Mouse (Mus musculus): ENCODE results near the gene Pex5. TPM values are rescaled to one million over a fixed set of nuclear protein-coding genes. Genes with fewer than 3 reads are reported as not detected.
"Not testable (repeated sequence)": the region's sequence is repeated elsewhere in the genome, so short reads cannot be mapped to it uniquely, and the experiment has no call there.

Pex5 gene
- polyA plus RNA-seq, 1 experiment from 2014 or later, result 28.5 TPM

DNA sequence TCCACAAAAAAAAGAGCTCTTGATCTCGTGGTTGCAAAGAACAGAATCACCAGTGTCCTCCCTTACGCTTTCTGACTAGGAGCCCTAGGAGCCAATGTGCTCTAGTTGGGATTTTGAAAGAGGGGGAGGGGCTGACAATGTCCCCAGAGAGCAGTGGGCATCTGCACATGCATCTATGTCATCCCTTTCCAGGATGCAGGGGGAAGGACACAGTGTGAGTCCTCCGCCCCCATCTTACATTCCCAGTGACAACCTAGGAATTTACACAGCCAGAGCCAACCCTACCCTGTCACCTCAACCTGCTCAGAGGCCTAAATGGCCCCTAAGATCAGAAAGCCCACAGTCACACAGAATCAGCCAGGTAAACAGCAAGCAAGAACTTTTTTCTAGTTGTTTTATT is 15.5 kb upstream of the Pex5 start:
- H3K27ac ChIP-seq (ENCODE audit: low read length), result no peak overlapping the region
- 70% methylated on average over 3 of the region's 3 CpGs for WGBS
- TF ChIP-seq CTCF (IDR thresholded peaks at IDR 0.05) (no peak), EP300 (IDR thresholded peaks at IDR 0.05) (no peak)
- H3K27me3 ChIP-seq (replicated peaks; ENCODE audit: insufficient read depth, low read length), result no peaks in the 10 kb centered on the region
- DNase-seq (ENCODE audit: low spot score) (no peak), ATAC-seq (no peak)
- no peaks in the 10 kb centered on the region for H3K9me3 ChIP-seq (ENCODE audit: low read length)
- H3K9ac ChIP-seq (replicated peaks; ENCODE audit: low read depth), result no peak overlapping the region
- no peak overlapping the region for H3K4me2 ChIP-seq (replicated peaks; ENCODE audit: low read depth, low read length)
- no peaks in the 10 kb centered on the region for H3K36me3 ChIP-seq (ENCODE audit: insufficient read depth, low read length)
- H3K4me3 ChIP-seq (ENCODE audit: low read depth, low read length), result no peak overlapping the region
- H3K4me1 ChIP-seq (ENCODE audit: insufficient read depth, low read depth, low read length), result no peaks in the 10 kb centered on the region

DNA sequence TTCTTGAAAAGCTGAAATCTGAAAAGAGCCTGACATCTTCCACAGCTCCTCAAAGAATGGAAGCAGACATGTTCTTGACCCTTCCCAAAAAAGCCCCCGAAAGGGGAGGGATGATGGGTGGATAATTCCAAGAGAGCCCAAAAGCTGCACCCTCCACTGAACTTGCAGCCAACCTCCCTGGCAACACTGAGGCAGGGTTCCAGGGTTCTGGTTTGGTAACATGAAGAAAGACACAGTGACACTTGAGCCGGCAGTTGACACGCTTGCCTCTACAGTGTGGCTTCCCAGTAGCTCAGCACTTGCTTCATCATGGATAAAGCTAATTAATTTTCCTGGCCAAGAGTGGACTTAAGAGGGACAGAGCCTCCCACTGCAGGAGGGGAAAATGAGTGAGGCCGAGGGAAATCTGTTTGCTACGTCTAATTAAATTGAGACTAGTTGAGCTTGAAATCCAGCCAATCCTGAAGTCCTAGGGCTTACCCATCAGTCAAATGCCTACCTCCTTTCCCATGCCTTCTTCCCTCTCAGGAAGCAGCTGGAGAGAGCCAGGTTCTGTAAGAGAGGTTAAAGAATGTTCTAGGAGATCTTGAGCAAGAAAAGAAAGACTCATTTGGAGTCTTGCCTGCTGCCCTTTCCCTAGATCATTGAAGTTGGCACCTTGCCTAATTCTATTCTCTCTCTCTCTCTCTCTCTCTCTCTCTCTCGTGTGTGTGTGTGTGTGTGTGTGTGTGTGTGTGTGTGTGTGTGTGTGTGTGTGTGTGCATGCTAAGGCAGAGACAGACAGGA is 13.1 kb upstream of the Pex5 start:
- Histone ChIP-seq H3K36me3 (ENCODE audit: insufficient read depth, low read length) (no peaks in the 10 kb centered on the region), H3K4me2 (replicated peaks; ENCODE audit: low read depth, low read length) (no peak overlapping the region), H3K4me1 (ENCODE audit: insufficient read depth, low read depth, low read length) (no peaks in the 10 kb centered on the region), H3K27ac (ENCODE audit: low read length) (no peak overlapping the region), H3K9ac (replicated peaks; ENCODE audit: low read depth) (no peak overlapping the region), H3K27me3 (replicated peaks; ENCODE audit: insufficient read depth, low read length) (no peaks in the 10 kb centered on the region), H3K4me3 (ENCODE audit: low read depth, low read length) (no peak overlapping the region), H3K9me3 (ENCODE audit: low read length) (no peaks in the 10 kb centered on the region)
- 50% methylated on average over 5 of the region's 6 CpGs for WGBS
- no peak for TF ChIP-seq CTCF (IDR thresholded peaks at IDR 0.05)
- TF ChIP-seq EP300 (IDR thresholded peaks at IDR 0.05), result no peak
- DNase-seq (ENCODE audit: low spot score) (peak; percentile 64), ATAC-seq (peak; percentile 55)

DNA sequence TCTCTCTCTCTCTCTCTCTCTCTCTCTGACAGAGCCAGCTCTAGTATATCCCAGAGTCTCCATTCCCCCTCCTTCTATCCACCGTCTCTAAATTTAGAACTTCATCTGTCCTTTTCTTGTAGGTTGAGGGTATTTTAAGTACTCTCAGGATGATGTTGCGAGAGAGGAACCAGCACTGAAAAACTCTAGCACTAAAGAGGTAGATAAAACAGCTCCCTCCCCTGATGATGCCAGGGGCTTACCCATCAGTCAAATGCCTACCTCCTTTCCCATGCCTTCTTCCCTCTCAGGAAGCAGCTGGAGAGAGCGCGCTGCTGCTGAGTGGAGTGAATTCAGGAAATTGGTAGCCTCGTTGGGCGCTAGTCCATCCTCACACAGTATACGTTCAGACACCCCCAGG is 12.4 kb upstream of the Pex5 start:
- WGBS, result 65% methylated on average over 7 of the region's 7 CpGs
- H3K27me3 ChIP-seq (replicated peaks; ENCODE audit: insufficient read depth, low read length), result no peaks in the 10 kb centered on the region
- no peaks in the 10 kb centered on the region for H3K9me3 ChIP-seq (ENCODE audit: low read length)
- DNase-seq (ENCODE audit: low spot score), result no peak
- H3K36me3 ChIP-seq (ENCODE audit: insufficient read depth, low read length), result no peaks in the 10 kb centered on the region
- TF ChIP-seq EP300 (IDR thresholded peaks at IDR 0.05) (no peak), CTCF (IDR thresholded peaks at IDR 0.05) (no peak)
- ATAC-seq, result no peak
- no peak overlapping the region for H3K4me2 ChIP-seq (replicated peaks; ENCODE audit: low read depth, low read length)
- no peaks in the 10 kb centered on the region for H3K4me1 ChIP-seq (ENCODE audit: insufficient read depth, low read depth, low read length)
- no peak overlapping the region for H3K27ac ChIP-seq (ENCODE audit: low read length)
- H3K4me3 ChIP-seq (ENCODE audit: low read depth, low read length), result no peak overlapping the region
- H3K9ac ChIP-seq (replicated peaks; ENCODE audit: low read depth), result no peak overlapping the region

DNA sequence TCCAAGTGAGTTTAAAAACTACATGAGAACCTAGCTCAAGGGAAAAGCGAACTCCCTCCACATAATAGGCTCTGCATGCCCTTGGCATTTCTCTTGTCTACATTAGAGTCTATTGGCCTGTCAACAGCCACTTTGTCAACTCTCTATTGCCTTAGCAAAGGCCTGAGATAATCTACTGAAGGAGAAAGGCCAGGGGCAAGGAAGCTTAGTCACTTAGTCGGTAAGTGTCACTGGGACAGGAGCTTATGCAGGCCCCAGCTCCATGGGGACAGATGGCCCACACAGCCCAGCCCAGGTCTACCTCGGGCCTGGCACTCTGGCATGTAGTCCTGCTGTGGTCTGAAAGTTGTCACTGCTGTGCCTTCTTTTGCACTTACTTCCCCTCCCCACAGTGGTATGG is 11.7 kb upstream of the Pex5 start:
- no peak for DNase-seq (ENCODE audit: low spot score)

DNA sequence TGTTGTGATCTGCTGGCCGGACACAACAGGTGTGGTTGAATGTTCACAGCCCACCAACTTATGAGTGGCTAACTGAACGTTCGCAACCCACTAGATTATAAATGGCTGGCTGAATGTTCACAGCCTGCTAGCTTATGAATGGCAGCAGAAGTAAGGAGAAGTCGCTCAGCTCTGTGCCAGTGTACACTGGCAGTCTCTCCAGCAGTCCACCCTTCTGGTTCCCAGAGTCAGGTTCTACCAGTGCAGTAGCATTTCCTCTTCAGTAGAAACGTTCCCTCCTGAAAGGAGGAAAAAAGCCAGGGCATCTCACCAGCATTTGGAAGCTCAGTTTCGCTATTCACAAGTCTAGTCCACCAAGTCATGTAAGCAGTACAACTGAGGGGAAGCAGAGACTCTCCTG is 10.7 kb upstream of the Pex5 start:
- no peak for TF ChIP-seq EP300 (IDR thresholded peaks at IDR 0.05)
- no peak for TF ChIP-seq CTCF (IDR thresholded peaks at IDR 0.05)
- H3K9ac ChIP-seq (replicated peaks; ENCODE audit: low read depth), result no peak overlapping the region
- H3K27me3 ChIP-seq (replicated peaks; ENCODE audit: insufficient read depth, low read length), result no peaks in the 10 kb centered on the region
- no peak overlapping the region for H3K4me2 ChIP-seq (replicated peaks; ENCODE audit: low read depth, low read length)
- no peak for ATAC-seq
- no peak overlapping the region for H3K27ac ChIP-seq (ENCODE audit: low read length)
- 68% methylated on average over 6 of the region's 6 CpGs for WGBS
- H3K4me1 ChIP-seq (ENCODE audit: insufficient read depth, low read depth, low read length), result no peaks in the 10 kb centered on the region
- H3K4me3 ChIP-seq (ENCODE audit: low read depth, low read length), result no peak overlapping the region
- DNase-seq (ENCODE audit: low spot score), result no peak
- no peaks in the 10 kb centered on the region for H3K9me3 ChIP-seq (ENCODE audit: low read length)
- H3K36me3 ChIP-seq (ENCODE audit: insufficient read depth, low read length), result no peaks in the 10 kb centered on the region

More for the DNA sequence above, 11.7 kb upstream of the Pex5 start:
- H3K9ac ChIP-seq (replicated peaks; ENCODE audit: low read depth), result no peak overlapping the region
- H3K4me2 ChIP-seq (replicated peaks; ENCODE audit: low read depth, low read length), result no peak overlapping the region
- no peak for ATAC-seq
- no peaks in the 10 kb centered on the region for H3K9me3 ChIP-seq (ENCODE audit: low read length)
- no peaks in the 10 kb centered on the region for H3K36me3 ChIP-seq (ENCODE audit: insufficient read depth, low read length)
- no peak overlapping the region for H3K27ac ChIP-seq (ENCODE audit: low read length)
- no peak overlapping the region for H3K4me3 ChIP-seq (ENCODE audit: low read depth, low read length)
- no peak for TF ChIP-seq EP300 (IDR thresholded peaks at IDR 0.05)
- TF ChIP-seq CTCF (IDR thresholded peaks at IDR 0.05), result no peak
- 43% methylated on average over 3 of the region's 3 CpGs for WGBS
- no peaks in the 10 kb centered on the region for H3K4me1 ChIP-seq (ENCODE audit: insufficient read depth, low read depth, low read length)
- no peaks in the 10 kb centered on the region for H3K27me3 ChIP-seq (replicated peaks; ENCODE audit: insufficient read depth, low read length)

DNA sequence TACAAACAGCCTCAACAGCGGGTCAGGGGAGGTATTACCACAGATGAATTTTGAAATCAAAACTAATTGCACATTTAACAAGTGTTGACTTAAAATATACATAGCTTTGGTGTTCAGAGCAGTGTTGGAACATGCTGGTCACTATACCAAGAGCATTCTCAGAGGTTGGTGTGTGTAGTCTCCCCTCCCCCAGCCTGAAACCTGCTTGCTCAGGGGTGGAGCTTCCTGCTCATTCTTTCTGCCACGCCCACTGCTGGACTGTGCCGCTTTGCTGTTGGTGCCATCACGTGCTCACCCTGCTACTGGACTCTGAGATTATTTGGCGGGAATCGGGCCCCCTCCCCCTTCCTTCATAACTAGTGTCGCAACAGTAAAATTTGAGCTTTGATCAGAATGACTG is 10.2 kb upstream of the Pex5 start:
- 44% methylated on average over 7 of the region's 7 CpGs for WGBS
- DNase-seq (ENCODE audit: low spot score), result not testable (repeated sequence)
- ATAC-seq, result peak; percentile 52

More for the DNA sequence above, 10.2 kb upstream of the Pex5 start:
- H3K9ac ChIP-seq (replicated peaks; ENCODE audit: low read depth); H3K9me3 ChIP-seq (ENCODE audit: low read length); H3K4me1 ChIP-seq (ENCODE audit: insufficient read depth, low read depth, low read length); H3K36me3 ChIP-seq (ENCODE audit: insufficient read depth, low read length); H3K4me2 ChIP-seq (replicated peaks; ENCODE audit: low read depth, low read length); H3K27ac ChIP-seq (ENCODE audit: low read length); H3K27me3 ChIP-seq (replicated peaks; ENCODE audit: insufficient read depth, low read length); H3K4me3 ChIP-seq (ENCODE audit: low read depth, low read length): not testable (repeated sequence)
